Mouse (Mus musculus) CH12.LX (cell line): ENCODE measurements around the gene Hgd.

Experiments used
- CTCF ChIP-seq, 2 experiments: IDR thresholded peaks in 1 of 2; conservative IDR thresholded peaks in 1 of 2; 2 replicates each; pipeline ENCODE4 v1.5.1; 2011 to 2012; ENCODE audit warnings: low read depth in 2 of 2, low read length in 2 of 2, improper control_type of control experiment in 1 of 2, inconsistent platforms in 1 of 2, mild to moderate bottlenecking in 1 of 2, moderate library complexity in 1 of 2
- E2F4 ChIP-seq: IDR thresholded peaks from 2 replicates; pipeline ENCODE4 v1.6.1; 2011; ENCODE audit warnings: low read depth, low read length, improper control_type of control experiment; ENCODE audit not compliant: insufficient replicate concordance
- EP300 ChIP-seq: IDR thresholded peaks from 2 replicates; pipeline ENCODE4 v1.6.1; 2011; ENCODE audit warnings: low read length, improper control_type of control experiment
- IRF4 ChIP-seq: IDR thresholded peaks from 2 replicates; pipeline ENCODE4 v1.6.1; 2014; ENCODE audit warnings: low read depth, mild to moderate bottlenecking, inconsistent platforms, low read length, improper control_type of control experiment
- NELFE ChIP-seq: IDR thresholded peaks from 2 replicates; pipeline ENCODE4 v1.6.1; 2011; ENCODE audit warnings: low read depth, low read length, improper control_type of control experiment
- POLR2A ChIP-seq: IDR thresholded peaks from 2 replicates; pipeline ENCODE4 v1.6.1; 2011; ENCODE audit warnings: low read depth, mild to moderate bottlenecking, improper control_type of control experiment, low read length
- USF1 ChIP-seq: IDR thresholded peaks from 2 replicates; pipeline ENCODE4 v1.6.1; 2014; ENCODE audit warnings: low read depth, mild to moderate bottlenecking, inconsistent platforms, low read length, improper control_type of control experiment
- ZKSCAN1 ChIP-seq: IDR thresholded peaks from 2 replicates; pipeline ENCODE4 v1.6.1; 2012; ENCODE audit warnings: low read depth, inconsistent platforms, low read length, improper control_type of control experiment, borderline replicate concordance

DNA sequence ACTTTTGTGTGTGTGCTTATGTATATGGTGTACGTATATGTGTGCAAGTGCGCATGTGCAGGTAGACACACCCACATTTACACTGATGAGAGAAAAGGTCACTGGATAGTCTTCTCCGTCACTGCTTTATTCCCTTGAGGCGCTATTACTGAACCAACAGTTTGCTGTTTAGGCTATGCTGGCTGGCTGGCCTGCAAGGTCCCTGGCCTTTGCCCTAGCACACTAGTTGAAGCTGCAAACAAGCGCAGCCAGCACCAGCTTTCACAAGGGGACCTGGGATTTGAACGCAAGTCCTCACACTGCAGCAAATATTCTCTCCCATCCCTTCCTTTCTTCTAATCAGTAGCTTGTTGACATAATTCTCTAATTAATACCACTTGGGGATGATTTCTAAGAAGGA, 49.8 kb upstream of the Hgd start:
- TF ChIP-seq CTCF (conservative IDR thresholded peaks at IDR 0.05 in 1 of 2, IDR thresholded peaks at IDR 0.05 in 1 of 2; ENCODE audit: low read depth in 2 of 2, low read length in 2 of 2) (no peak), USF1 (no peak), POLR2A (peak; percentile 0; the same call in 1 of the 2 replicates), E2F4 (no peak), ZKSCAN1 (no peak), IRF4 (no peak), EP300 (no peak), NELFE (no peak)
